Mouse (Mus musculus) kidney, adult 9 months (tissue): Measurements from ENCODE around the gene Zswim5.
A peak's percentile ranks its signal among the peaks of the same experiment; 100 is the strongest.

Experiments used
- DNase-seq: peaks from one replicate; pipeline ENCODE4 v3.0.0; 2022

Zswim5 gene

GRCm38 (mm10) chr4:116928006-116928651, 51.0 kb downstream of the Zswim5 start:
- peak; percentile 58 for DNase-seq

- DNase-seq = no peak
Observed at GRCm38 (mm10) chr4:116939585-116939984, 62.4 kb downstream of the Zswim5 start.

- no peak for DNase-seq
Observed at GRCm38 (mm10) chr4:116942695-116943094, 65.5 kb downstream of the Zswim5 start.

- DNase-seq = no peak
Observed at GRCm38 (mm10) chr4:116944055-116944454, 66.9 kb downstream of the Zswim5 start.

- peak; percentile 27 for DNase-seq
Observed at GRCm38 (mm10) chr4:116951642-116952041, 74.5 kb downstream of the Zswim5 start.

GRCm38 (mm10) chr4:116954951-116955350, 77.8 kb downstream of the Zswim5 start:
- no peak for DNase-seq

- DNase-seq = no peak
Observed at GRCm38 (mm10) chr4:116976503-116976902, 99.3 kb downstream of the Zswim5 start.

GRCm38 (mm10) chr4:116985681-116986080, 108.5 kb downstream of the Zswim5 start:
- DNase-seq = no peak

- peak; percentile 85 for DNase-seq
Observed at GRCm38 (mm10) chr4:116986400-116987121, 109.4 kb downstream of the Zswim5 start.

GRCm38 (mm10) chr4:116987122-116987456, 109.9 kb downstream of the Zswim5 start:
- DNase-seq = no peak

GRCm38 (mm10) chr4:116989731-116990130, 112.6 kb downstream of the Zswim5 start:
- no peak for DNase-seq

GRCm38 (mm10) chr4:116991366-116991765, 114.2 kb downstream of the Zswim5 start:
- DNase-seq = peak; percentile 90

GRCm38 (mm10) chr4:116993672-116994621, 116.8 kb downstream of the Zswim5 start, which contains the start of gene Urod:
Urod (minus strand) TSS chr4:116994413.
- DNase-seq = peak; percentile 98

- peak; percentile 77 for DNase-seq
Observed at GRCm38 (mm10) chr4:116995131-116995797, 118.1 kb downstream of the Zswim5 start, which contains the start of gene Hectd3. Hectd3 (plus strand) TSS chr4:116995317.

- peak; percentile 88 for DNase-seq
Observed at GRCm38 (mm10) chr4:116995798-116996135, 118.6 kb downstream of the Zswim5 start.

- no peak for DNase-seq
Observed at GRCm38 (mm10) chr4:116999513-117000154, 122.5 kb downstream of the Zswim5 start.

GRCm38 (mm10) chr4:117001957-117002356, 124.8 kb downstream of the Zswim5 start:
- no peak for DNase-seq

GRCm38 (mm10) chr4:117002543-117003521, 125.7 kb downstream of the Zswim5 start:
- DNase-seq = peak; percentile 93

GRCm38 (mm10) chr4:117004649-117005048, 127.5 kb downstream of the Zswim5 start:
- DNase-seq = no peak

- no peak for DNase-seq
Observed at GRCm38 (mm10) chr4:117005611-117006400, 128.6 kb downstream of the Zswim5 start.
